Mouse (Mus musculus): ENCODE data around the gene Ppfibp1. TPM values are rescaled to one million over a fixed set of nuclear protein-coding genes. Genes with fewer than 3 reads are reported as not detected.

Gene Ppfibp1
- total RNA-seq, 2 experiments from 2014 or later = 115 to 130 TPM

GRCm38 (mm10) chr6:146913489-146914198 lies 25.4 kb downstream of the Ppfibp1 start:
- no peak for DNase-seq

- no peak for DNase-seq
Observed at GRCm38 (mm10) chr6:146915808-146916207, 27.5 kb downstream of the Ppfibp1 start.

- DNase-seq = peak in 1 of 2 experiments; percentile 9
Observed at GRCm38 (mm10) chr6:146917396-146917795, 29.1 kb downstream of the Ppfibp1 start.

- no peak for DNase-seq
Observed at GRCm38 (mm10) chr6:146918341-146918740, 30.1 kb downstream of the Ppfibp1 start.

- no peak for DNase-seq
Observed at GRCm38 (mm10) chr6:146926415-146926980, 38.2 kb downstream of the Ppfibp1 start.

- DNase-seq = peak in 1 of 2 experiments; percentile 26
Observed at GRCm38 (mm10) chr6:146928108-146928507, 39.8 kb downstream of the Ppfibp1 start.

GRCm38 (mm10) chr6:146929031-146929430 lies 40.7 kb downstream of the Ppfibp1 start:
- no peak for DNase-seq

- peak; percentile 61 to 82 for DNase-seq
Observed at GRCm38 (mm10) chr6:146933123-146933522, 44.8 kb downstream of the Ppfibp1 start.

GRCm38 (mm10) chr6:146935957-146936356 lies 47.7 kb downstream of the Ppfibp1 start:
- peak; percentile 59 to 73 for DNase-seq

GRCm38 (mm10) chr6:146939026-146939425 lies 50.7 kb downstream of the Ppfibp1 start:
- no peak for DNase-seq

- DNase-seq = no peak
Observed at GRCm38 (mm10) chr6:146941505-146942275, 53.4 kb downstream of the Ppfibp1 start.

- DNase-seq = no peak
Observed at GRCm38 (mm10) chr6:146944009-146944408, 55.7 kb downstream of the Ppfibp1 start.

- no peak for DNase-seq
Observed at GRCm38 (mm10) chr6:146944830-146945229, 56.5 kb downstream of the Ppfibp1 start.

GRCm38 (mm10) chr6:146946327-146947029 lies 58.2 kb downstream of the Ppfibp1 start:
- peak in 1 of 2 experiments; percentile 37 for DNase-seq

- no peak for DNase-seq
Observed at GRCm38 (mm10) chr6:146947186-146947585, 58.9 kb downstream of the Ppfibp1 start.

GRCm38 (mm10) chr6:146949682-146950453 lies 61.6 kb downstream of the Ppfibp1 start:
- DNase-seq = no peak

- DNase-seq = no peak
Observed at GRCm38 (mm10) chr6:146950454-146950832, 62.2 kb downstream of the Ppfibp1 start.

- DNase-seq = no peak
Observed at GRCm38 (mm10) chr6:146954258-146954657, 66.0 kb downstream of the Ppfibp1 start, which contains the start of gene 1700034J05Rik. Gene 1700034J05Rik, minus strand, starts transcription at chr6:146954422.

- DNase-seq = no peak
Observed at GRCm38 (mm10) chr6:146955475-146955874, 67.2 kb downstream of the Ppfibp1 start.

- peak in 1 of 2 experiments; percentile 48 for DNase-seq
Observed at GRCm38 (mm10) chr6:146955896-146956295, 67.6 kb downstream of the Ppfibp1 start.

GRCm38 (mm10) chr6:146956961-146957360 lies 68.7 kb downstream of the Ppfibp1 start:
- no peak for DNase-seq
